Mouse (Mus musculus) kidney, adult 11 months (tissue): ENCODE results near the gene Cnih4.
A peak's percentile ranks its signal among the peaks of the same experiment; 100 is the strongest.

Experiments used
- DNase-seq: peaks from one replicate; pipeline ENCODE4 v3.0.0; 2022

Gene Cnih4

DNA sequence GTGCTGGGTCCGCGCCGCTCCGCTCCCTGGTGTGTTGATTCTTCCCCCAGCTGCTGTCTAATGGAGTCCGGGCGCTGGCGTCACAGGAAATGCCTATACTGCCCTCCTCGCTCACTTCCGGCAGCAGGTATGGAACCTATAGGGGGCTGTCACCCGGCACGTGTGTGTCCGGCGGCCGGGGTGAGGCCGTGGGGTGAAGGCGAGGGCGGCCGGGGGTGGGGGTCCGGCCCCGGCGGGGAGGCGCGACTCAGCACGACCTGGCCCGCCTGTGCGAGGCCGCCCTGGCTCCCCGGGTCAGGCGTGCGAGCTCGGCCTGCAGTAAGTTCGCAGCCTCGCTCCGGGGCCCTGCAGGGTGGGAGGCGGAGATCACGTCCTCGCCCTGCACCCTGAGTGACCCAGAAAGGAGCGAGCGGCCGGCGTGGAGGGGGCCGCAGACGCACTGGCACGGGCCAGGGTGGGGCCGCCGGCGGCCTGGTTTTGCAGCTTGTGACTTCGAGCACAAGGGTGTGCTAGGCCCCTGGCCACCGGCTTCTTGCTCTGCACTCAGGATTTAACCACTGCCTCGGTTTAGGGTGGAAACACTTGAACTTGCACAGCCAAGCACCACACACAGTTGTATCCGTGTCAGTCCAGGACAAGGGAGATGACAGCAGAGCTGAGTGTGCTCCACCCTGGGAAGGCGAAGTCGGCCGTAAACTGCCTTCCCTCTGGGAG lies 67.6 kb downstream of the Cnih4 start, which contains the start of gene Wdr26:
Wdr26 (minus strand) TSS at position 82 of the 714 bp plus-strand sequence.
- DNase-seq = peak; percentile 80

DNA sequence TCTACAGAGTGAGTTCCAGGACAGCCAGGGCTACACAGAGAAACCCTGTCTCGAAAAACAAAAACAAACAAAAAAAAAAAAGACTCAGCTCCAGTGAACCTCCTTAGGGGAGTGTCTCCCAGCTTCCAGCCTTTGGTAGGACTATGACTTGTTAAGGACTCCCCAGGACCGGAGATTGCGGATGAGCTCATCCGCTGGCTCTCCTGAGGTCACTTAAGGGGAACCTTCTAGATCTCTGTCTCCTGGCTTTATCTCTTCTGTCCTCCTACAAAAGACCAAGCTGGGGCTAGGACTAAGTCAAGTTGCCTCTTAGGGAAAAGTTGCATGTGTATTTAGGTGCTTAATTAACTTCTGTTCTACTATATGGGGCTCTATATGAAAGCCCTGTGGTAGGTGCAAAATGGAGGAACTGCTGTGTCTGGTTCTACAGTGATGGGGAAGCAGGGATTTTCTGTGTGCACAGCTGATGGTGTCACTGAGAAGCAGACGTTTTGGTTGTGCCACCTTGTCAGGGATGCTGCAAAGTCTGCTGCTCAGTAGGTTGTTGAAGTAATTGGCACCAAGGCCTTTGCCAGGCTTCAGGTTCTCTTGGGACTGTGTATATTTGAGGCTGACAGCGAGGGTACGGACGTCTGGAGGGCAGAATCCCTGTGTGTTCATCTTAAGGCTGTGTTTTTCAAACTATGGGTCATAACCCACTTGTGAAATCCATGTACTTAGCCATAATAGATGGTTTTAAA lies 70.0 kb downstream of the Cnih4 start:
- DNase-seq = no peak

DNA sequence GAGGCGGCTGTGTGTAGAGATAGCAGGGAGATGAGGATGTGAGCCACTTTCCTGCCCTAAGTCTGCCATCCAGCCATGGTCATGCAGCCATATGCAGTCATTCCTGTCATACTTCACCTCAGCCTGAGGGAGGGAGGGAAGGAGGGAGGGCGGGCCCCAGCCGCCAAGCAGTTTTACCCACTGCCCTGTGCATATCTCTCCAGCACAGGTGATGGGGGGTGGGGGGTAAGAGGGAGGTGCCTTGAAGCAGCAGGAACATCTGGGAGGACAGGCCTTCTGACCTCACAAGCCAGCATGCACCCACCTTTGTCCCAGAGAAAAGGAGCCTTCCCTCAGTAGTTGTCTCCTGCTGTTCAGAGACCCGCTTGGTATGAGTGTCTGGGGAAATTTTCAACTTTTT lies 71.8 kb downstream of the Cnih4 start:
- no peak for DNase-seq
